ENCODE assay signal across 18 mouse cellular contexts in genomic region chr2:106753703-106754102, GRCm38 (mm10).
"Had no signal": no experiment of that assay in that cellular context is flagged by ENCODE, and none has a peak within 500 bp of the region (broad histone marks: within the 10 kb centered on the region; RNA-seq: fewer than 3 reads in every experiment).

No protein-coding gene starts in this region.

- H3K4me3 ChIP-seq: midbrain, embryonic 10.5 days; midbrain, embryonic 12.5 days; myocyte; neural tube, embryonic 13.5 days; neural tube, embryonic 15.5 days had no signal

- H3K9me3 ChIP-seq: midbrain, embryonic 10.5 days; midbrain, embryonic 12.5 days; neural tube, embryonic 13.5 days; neural tube, embryonic 15.5 days had no signal

- H3K4me2 ChIP-seq: lung, embryonic 14.5 days; midbrain, embryonic 12.5 days; neural tube, embryonic 13.5 days; neural tube, embryonic 15.5 days had no signal

- H3K27ac ChIP-seq: midbrain, embryonic 10.5 days; midbrain, embryonic 12.5 days; neural tube, embryonic 13.5 days; neural tube, embryonic 15.5 days had no signal

- H3K27me3 ChIP-seq: neural tube, embryonic 13.5 days; neural tube, embryonic 15.5 days had no signal

- H3K9ac ChIP-seq: lung, embryonic 14.5 days; midbrain, embryonic 12.5 days; neural tube, embryonic 13.5 days; neural tube, embryonic 15.5 days had no signal

- H3K36me3 ChIP-seq: midbrain, embryonic 10.5 days; midbrain, embryonic 12.5 days; neural tube, embryonic 13.5 days had no signal

- ATAC-seq: midbrain, embryonic 16.5 days had no signal

- DNase-seq: lung, embryonic 14.5 days; lung, postnatal 10 days; lung, postnatal 4 days; midbrain, embryonic 14.5 days; retina, postnatal 1 day; right cerebral cortex, adult 18-20 months; right cerebral cortex, postnatal 25 days; right cerebral cortex, postnatal 4 days; spleen, adult 18-20 months; thymus, adult 18-20 months; thymus, postnatal 14 days; thymus, postnatal 36 days had no signal
